Mouse (Mus musculus) urinary bladder, adult 18-20 months (tissue): ENCODE data around the gene Surf6.
"Not testable (repeated sequence)": the region's sequence is repeated elsewhere in the genome, so short reads cannot be mapped to it uniquely, and the experiment has no call there.

Source experiments
- DNase-seq, 2 experiments: peaks; one replicate each; pipeline ENCODE4 v3.0.0; 2022; ENCODE audit warnings: low spot score in 2 of 2, mixed read lengths in 2 of 2

Gene Surf6

DNA sequence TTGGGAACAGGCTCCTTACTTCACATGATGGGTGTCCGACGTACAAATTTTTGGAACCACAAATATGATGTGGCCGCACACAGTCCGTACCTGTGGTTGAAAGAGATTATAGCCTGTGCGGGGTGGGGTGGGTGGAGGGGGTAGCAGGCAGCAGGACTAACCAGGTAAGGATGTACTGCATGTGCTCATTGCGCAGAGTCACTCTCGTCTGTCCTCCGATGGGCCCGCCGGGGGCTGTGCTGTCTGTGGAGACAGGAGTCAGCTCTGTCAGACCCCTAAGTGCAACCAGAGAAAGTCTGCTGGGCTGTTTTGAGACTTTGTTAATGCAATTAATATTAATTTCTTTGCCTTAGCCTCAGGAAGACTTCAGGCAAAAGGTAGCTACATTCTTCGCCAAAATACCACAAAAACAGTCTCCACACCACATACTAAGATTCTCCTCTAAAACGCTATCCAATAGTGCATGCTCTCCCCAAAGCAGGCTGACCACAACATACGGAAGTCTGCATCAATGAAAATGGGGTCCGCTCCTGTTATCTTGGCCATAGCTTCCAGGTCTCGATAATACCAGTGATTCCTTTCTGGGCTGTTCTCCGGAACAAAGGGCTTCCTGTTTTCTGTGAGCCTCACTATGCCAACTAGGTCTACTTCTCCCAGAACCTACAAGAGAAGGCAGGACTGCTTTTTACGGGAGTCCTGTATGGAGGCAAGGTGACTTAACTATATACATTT, 10.9 kb upstream of the Surf6 start:
- no peak for DNase-seq

DNA sequence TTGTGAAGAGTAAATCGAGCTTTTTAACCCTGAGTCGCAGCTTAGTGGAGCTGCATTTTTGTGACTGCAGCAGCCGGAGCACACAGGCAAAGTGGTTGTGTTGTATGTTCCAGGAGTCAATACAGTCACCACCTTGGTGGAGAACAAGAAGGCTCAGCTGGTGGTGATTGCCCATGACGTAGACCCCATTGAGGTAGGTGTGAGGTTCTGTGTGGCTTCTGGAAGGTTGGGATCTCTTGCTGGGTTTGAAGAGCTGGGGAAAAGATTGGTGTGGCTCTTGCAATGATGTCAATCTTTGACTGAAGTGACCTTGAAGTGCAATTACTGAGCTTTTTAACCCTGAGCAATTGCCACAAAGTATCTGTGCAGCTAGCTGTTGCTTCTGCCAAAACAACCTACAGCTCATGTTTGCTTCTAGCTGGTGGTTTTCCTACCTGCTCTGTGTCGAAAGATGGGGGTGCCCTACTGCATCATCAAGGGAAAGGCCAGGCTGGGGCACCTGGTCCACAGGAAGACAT, 9.6 kb upstream of the Surf6 start:
- DNase-seq: no peak

DNA sequence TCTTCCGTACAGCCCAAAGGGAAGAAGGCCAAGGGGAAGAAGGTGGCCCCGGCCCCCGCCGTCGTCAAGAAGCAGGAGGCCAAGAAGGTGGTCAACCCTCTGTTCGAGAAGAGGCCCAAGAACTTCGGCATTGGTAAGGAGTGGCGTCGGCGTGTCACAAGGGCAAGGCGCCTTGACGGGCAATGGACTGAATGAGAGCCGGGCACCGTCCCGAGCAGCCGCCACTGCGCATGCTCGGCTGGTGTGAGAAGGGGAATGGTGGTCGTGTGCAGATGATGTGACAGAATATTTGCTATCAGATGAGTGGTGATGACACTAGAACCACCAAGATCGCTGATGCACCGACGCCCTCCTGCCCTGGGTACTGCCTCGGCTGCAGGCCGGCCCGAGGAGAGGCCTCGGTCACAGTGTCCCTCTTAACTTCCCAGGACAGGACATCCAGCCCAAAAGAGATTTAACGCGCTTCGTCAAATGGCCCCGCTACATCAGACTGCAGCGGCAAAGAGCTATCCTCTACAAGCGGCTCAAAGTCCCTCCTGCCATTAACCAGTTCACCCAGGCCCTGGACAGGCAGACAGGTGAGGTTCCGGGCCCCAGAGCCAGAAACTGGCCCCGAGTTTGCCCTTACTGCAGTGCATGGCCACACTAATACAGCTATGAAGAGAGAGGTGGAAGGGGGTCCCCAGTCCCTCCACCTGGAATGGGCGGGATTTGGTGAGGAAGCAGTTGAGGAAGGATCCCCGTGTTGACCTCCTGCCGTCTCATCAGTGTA, 8.5 kb upstream of the Surf6 start:
- no peak for DNase-seq

DNA sequence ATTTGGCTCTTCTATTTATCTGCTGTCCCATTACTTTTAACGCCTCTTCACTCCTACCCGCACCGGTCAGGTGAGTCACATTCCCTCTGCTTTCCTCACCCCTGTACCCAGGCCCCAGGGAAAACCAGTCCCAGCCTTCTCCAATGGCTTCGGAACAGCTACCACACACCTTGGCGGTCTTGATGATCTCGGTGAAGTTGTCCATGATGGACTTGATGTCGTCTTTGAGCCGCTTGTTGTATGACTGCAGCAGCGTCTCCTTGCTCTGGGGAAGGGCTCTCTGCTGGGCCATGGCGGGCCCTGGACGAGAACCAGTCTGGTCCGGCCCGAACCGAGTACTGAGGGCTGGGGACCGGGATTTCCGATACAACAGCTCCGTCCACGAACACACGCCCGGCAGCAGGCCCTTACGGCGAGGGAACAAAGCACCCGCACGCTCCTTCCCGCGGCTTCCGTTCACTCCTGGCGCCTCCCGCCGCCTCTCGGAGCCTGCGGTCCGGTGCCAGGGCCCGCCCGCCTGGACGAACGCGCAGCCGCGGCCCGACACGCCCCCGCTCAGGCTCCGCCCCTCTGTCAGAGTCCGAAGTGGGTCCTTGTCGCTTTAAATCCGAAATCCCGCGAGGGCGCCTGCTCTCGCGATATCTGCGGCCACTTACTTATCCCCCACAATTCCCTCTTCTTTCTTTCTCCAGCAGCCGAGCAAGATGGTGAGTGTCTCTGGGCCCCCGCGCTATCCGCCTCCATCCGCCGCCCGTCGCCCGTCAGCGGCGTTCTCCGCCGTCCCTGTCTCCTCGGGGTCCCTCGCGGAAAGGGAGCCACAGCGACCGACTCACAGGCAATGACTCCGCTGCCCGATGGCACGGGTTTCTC, 7.7 kb upstream of the Surf6 start, which contains the start of the genes Med22 and Rpl7a:
Med22 (minus strand) TSS at position 554 of the 870 bp plus-strand sequence.
Rpl7a (plus strand) TSS at position 641 of the 870 bp plus-strand sequence.
- peak; percentile 99 to 100 for DNase-seq

DNA sequence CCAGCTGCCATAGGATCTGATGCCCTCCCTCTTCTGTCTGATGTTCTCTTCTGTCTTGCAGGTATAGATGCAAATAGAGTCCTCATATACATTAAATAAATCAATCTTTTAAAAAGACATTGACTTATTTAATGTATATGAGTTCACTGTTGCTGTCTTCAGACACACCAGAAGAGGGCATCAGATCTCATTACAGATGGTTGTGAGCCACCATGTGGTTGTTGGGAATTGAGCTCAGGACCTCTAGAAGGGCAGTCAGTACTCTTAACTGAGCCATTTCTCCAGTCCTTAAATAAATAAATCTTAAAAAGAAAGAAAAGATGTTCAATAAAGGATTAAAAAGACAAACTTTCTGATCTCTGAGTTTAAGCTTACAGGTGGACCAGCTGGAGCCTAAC, 6.7 kb upstream of the Surf6 start:
- DNase-seq: no peak

DNA sequence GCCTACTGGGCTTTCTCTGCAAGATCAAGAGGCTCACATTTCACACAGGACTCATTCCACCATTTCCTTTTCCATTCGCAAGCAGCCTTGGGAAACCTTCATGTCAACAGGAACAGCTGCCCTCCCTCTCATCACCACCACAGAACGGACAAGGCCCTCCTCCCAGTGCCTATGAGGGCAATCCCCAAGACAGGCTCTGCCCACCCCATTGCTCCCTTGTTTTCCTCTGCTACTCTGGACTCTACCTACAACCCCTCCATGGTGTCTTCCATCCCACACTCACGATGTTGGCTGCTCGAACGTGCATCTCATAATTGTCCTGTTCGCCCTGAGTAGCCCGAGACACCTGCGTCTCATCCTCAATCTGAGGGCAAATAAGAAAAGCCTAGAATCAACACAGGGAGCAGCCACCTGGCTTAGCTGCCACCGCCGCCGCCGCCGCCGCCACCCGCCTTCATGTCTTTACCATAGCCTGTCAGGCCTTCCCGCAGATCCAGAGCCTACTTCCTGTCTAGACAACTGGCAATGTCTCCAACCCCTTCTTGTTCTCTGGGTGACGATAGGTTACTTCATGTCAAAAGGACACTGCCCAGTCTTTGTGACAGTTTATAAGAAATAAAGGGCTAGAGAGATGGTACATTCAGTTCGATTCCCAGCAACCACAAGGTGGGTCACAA, 6.2 kb upstream of the Surf6 start:
- no peak for DNase-seq

DNA sequence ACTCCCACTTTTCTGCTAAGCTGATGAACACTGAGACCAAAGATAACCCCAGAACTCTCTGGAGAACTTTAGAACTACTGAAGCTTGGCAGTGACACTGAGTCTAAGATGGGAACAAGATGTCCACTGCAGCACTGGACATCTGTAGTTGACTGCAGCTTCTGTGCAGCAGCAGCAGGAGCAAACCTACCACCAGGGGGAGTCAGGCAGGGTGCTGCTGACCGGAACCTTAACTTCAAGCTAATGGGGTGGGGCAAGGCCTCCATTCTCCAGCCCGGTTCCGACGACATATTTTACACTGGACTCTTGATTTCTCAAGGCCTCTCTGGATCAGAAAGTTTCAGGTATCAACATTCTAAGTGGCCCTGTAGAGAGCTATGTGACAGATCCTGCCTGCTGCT, 4.4 kb upstream of the Surf6 start:
- DNase-seq: no peak

DNA sequence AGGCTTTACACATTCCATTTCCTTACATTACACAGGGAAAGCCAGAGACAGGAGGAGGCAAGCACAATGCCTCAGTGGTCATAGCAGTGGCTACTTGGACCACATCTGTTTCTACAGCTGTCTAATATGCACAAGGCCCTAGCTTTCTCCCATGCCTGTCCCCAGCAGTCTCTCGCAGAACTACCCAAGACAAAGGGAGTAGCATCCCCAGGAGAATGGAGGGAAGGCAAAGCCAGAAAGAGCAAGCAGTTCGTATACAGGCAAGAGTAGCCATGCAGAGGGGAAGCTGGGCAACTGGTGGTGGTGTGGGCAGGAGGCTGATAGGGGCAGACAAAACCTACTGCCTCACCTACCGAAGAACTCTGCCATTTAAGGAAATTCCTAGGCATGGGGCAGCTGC, 3.8 kb upstream of the Surf6 start:
- DNase-seq: no peak

DNA sequence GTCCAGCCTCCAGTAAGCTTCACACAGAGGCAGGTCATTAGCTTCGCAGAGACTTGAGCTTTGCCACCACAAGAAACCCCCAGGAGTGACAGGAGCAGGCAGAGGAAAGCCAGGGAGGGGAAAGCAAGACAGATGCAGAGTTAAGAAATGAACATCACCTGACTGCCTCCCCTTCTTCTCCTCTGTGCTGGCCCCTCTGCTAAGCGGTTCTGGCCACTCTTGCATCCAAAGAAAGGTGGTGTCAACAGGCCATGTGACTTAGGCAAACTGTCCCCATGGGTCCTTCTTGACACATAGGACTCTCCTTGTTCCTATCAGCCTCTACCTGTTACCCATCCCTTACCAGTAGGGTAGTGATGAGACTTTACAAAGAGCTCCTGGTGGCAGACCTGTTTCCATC, 3.3 kb upstream of the Surf6 start:
- DNase-seq: no peak

DNA sequence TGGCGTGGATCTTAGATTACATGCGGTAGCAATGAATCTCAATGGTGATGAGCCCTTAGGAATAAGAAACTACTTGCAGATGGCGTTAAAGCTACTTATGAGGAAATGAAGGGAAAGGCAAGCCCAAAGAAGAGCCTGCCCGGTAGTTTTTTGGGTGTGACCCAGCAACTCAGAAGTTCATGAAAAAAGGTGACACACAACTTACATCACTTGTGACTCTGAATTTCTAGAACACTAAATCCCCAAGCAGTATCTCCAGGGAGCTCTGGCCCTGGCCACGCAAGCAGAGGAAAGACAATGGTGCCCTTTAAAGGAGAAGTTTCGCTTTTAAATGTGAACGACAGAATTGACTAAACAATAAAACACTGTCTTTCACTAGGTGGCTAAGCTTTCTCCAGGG, 632 bp upstream of the Surf6 start:
- DNase-seq: no peak

DNA sequence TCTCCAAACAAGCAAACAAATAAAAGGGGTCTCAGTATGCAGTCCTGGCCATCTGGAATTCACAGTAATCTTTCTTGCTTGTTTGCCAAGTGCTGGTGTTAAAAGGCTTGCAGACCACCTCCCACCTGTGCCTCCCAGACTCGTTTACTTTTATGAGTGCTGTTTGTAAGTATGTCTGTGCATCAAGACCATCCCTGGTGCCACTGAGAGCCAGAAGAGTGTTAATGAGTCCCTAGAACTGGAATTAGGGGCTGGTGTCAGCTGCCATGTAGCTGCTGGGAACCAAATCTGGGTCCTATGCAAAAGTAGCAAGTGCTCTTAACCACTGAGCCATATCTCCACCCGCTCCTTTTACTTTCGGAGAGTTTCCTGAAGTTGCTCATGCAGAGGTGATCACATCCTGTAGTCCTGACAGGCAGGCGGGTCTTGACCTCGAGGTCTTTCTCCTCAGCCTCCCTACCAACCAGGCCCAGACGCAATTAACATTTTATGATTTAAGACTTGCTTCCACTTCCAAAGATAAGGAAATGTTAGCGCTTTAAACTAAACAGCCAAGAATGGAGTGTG, 762 bp downstream of the Surf6 start:
- DNase-seq: no peak

DNA sequence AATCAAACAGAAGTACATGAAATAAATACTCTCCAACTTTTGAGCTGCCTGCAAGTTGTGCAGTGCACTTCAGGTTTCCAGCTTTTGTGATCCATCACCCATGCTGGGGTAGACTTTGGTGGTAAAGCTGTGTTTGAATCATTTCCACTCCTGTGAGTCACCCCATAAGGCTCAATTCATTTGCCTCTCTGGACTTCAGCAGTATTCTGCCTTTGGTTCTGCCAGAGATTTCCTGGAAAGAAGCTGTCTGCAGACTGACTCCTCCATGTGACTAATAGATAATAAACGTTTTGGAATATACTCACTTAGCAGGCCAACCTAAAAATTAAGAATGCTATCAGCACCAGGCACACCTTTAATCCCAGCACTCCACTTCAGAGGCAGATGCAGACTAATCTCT, 1.9 kb downstream of the Surf6 start:
- DNase-seq: no peak

DNA sequence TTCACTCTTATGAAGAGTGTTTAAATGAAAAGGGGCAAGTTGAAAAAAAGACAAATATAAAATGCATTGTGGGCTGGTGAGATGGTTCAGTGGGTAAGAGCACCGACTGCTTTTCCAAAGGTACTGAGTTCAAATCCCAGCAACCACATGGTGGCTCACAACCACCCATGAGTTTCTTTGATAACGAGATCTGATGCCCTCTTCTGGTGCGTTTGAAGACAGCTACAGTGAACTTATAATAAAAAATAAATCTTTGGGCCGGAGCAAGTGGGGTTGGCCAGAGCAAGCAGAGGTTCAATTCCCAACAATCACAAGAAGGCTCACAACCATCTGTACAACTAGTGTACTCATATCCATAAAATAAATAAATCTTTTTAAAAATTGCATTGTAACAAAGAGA, 6.8 kb downstream of the Surf6 start:
- DNase-seq: no peak

DNA sequence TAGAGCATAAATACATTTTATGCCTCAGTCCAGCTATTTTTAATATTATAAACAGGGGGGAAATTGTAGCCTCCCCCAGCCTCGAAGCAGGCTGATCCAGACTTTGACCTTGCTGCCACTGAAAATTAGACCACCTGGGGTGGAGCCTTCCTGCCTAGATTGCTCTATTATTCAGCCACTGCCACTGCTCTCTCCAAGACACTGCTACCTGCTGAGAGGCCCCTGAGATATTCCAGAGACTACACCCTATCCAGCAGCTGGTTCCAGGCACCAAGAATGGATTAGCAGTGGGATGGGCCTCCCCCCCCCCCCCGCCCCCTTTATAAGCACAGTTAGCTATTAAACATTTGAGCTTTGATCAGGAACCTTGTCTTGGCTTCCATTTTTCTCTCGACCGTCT, 16.5 kb downstream of the Surf6 start:
- not testable (repeated sequence) for DNase-seq

DNA sequence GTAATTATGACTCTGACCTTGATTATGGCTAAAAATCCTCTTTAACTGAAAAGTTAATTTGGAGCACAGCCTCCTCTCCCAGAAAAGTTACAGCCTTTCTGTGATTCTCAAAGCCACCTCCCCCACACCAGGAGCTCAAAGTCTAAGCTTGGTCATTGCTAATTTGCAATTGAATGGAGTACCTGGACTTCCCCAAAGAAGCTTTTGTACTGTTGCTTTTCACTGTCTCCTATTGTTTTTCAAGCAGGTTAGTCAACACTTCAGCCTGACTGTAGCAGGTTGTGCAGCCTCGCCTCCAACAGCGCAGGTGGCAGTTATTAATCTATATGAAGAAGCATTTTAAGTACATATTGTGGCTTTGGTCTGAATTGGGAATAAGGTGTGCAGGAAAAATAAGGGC, 17.1 kb downstream of the Surf6 start:
- not testable (repeated sequence) for DNase-seq

DNA sequence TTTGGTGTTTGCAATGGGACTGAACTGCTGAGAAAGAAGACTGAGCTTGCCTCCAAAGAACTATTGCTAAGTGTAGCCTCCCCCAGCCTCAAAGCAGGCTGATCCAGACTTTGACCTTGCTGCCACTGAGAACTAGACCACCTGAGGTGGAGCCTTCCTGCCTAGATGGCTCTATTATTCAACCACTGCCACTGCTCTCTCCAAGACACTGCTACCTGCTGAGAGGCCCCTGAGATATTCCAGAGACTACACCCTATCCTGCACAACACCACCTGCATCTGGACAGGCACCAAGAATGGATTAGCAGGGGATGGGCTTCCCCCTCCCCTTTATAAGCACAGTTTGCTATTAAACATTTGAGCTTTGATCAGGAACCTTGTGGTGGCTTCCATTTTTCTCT, 24.1 kb downstream of the Surf6 start:
- DNase-seq: no peak

DNA sequence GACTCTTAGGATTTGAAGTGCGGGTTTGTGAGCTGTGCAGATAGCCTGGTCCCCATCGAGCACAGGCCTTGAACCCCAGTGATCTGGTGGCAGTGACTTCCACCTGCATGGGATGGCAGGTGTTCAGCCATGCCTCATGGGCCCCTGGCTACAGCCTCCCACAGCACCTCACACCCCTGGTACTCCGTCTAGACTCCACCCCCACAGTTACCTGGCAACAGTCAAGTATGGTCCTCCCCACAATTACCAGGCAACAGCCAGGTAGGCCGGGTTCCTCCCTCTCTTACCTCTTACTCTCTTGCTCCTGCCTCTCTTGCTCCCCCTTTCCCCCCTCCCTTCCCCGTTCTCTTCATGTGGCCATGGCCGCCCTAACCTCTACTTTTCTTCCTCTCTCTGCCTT, 32.0 kb downstream of the Surf6 start:
- no peak for DNase-seq

DNA sequence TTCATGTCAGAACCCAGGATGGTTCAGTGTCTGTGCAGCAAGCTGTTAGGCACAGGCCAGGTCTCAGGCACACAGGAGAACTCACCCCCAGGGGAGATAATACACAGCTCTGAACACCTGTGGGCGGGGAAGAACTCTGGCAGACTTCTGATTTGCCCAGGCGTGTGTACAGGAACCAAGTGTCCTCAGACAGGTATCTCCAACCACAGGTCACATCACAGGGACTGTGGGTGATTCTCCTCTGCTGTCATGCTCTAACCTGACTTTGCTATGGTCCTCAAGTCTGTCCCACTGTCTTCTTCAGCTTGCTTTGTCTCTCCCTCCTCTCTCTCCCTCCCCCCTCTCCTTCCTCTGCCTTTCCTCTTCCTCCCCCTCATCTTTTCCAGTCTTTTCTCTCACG, 37.8 kb downstream of the Surf6 start, which contains the start of gene Abo:
Abo (minus strand) TSS at position 101 of the 400 bp plus-strand sequence.
- peak; percentile 8 to 11 for DNase-seq

DNA sequence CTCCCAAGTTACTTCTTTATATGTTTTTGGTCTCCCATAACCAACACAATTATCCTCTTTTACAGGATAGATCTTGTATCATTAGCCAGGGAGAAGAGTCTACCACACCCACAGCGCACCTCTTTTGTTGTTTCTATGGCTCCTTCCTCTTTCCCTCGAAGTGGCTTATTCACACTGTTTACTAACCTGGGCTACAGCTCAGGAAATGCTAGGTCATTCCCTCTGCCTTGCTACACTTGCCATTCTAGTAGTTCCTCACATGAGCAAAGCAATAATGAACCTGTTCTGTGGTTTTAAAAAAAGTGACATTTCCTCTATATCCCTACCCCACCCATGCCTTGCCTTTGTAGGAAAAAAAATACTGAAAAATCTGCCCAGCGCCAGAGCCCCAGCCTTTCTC, 39.8 kb downstream of the Surf6 start:
- no peak for DNase-seq

DNA sequence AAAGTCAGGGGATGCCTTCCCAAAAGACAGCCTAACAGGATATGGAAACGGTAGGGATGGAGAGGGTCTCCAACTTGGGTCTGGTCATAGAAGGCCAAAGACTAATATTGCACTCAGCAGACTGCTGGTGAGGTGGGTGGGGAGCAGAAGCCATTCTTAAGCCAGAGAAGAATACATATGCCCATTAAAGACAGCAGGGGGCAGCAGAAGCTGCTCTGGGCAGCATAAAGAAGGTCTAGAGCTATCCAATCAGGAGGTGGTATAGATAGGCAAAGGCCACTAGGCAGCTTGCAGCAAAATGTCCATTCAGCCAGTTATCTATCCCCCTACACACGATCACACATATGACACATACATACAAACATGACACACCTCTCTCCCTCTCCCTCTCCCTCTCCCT, 55.0 kb downstream of the Surf6 start:
- peak in 1 of 2 experiments; percentile 4 for DNase-seq
